Mouse (Mus musculus) olfactory bulb, adult 2 months (tissue): Measurements from ENCODE around the gene 4930524B15Rik.

Experiments used
- CTCF ChIP-seq: fragments of 200-500 bp; IDR thresholded peaks from 2 replicates; pipeline ENCODE4 v1.5.1; 2012; ENCODE audit warnings: low read depth, mild to moderate bottlenecking, low read length, moderate library complexity; ENCODE audit not compliant: insufficient read depth
- POLR2A ChIP-seq: fragments of 200-500 bp; IDR thresholded peaks from 2 replicates; pipeline ENCODE4 v1.6.1; 2012; ENCODE audit warnings: mild to moderate bottlenecking, low read depth, low read length, moderate library complexity; ENCODE audit not compliant: insufficient read depth

DNA sequence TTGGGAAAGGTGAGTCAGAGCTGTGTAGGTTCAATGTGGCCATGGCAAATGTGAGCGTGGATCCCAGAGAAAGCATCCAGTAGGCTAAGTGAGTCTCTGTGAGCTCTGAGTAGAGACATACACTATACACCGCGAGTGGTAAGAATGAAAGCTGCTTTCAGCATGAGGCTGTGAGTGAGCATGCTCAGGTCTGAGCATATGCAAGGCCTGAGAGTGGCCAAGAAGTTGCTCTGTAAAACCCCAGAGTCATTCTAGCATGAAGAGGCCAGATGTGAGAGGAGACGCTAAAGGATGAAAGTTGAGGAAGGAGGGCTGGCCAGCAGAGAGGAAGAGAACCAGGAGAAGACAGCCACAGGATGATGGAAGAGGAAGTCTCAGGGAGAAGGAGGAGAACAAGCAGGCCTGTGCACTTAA, 47.6 kb downstream of the 4930524B15Rik start:
- TF ChIP-seq POLR2A (no peak), CTCF (no peak)
